Mouse (Mus musculus): ENCODE measurements around the gene Fam50a. TPM values are rescaled to one million over a fixed set of nuclear protein-coding genes. Genes with fewer than 3 reads are reported as not detected.

Gene Fam50a
- polyA plus RNA-seq (2012; rRNA removed), result 46.2 and 50.7 TPM in 2 replicates

GRCm38 (mm10) chrX:74312540-74313464, at the start of gene Fam50a:
TSS of gene Fam50a (plus strand) at chrX:74313033.
- H3K27ac ChIP-seq (ENCODE audit: insufficient read depth, low read length), result peak within 1 kb of the TSS; percentile 83
- H3K4me3 ChIP-seq (replicated peaks; ENCODE audit: insufficient read depth, low read depth, low read length), result peak within 1 kb of the TSS; percentile 81
- TF ChIP-seq CTCF (IDR thresholded peaks at IDR 0.05; ENCODE audit: borderline replicate concordance, insufficient read depth, low read depth, low read length) (no peak), POLR2A (IDR thresholded peaks at IDR 0.05; ENCODE audit: borderline replicate concordance, insufficient read depth, low read length) (peak; percentile 54; the same call in 1 of the 2 replicates)
- DNase-seq, result peak; percentile 86 to 91
- WGBS, result 4% methylated on average over 59 of the region's 59 CpGs
- peaks cover 4% of the 10 kb centered on the region for H3K4me1 ChIP-seq (ENCODE audit: control insufficient read depth, insufficient read depth, low read length)
- H3K27me3 ChIP-seq (ENCODE audit: control insufficient read depth, insufficient read depth, low read length), result no peaks in the 10 kb centered on the region

GRCm38 (mm10) chrX:74269736-74270061, 43.1 kb upstream of the Fam50a start:
- H3K4me1 ChIP-seq (ENCODE audit: control insufficient read depth, insufficient read depth, low read length), result peaks cover 2% of the 10 kb centered on the region; the same call in 1 of the 2 replicates
- peak overlapping the region; percentile 93 for H3K4me3 ChIP-seq (replicated peaks; ENCODE audit: insufficient read depth, low read depth, low read length)
- no peaks in the 10 kb centered on the region for H3K27me3 ChIP-seq (ENCODE audit: control insufficient read depth, insufficient read depth, low read length)
- peak overlapping the region; percentile 83 for H3K27ac ChIP-seq (ENCODE audit: insufficient read depth, low read length)
- DNase-seq, result peak in 1 of 2 experiments; percentile 30
- 9% methylated on average over 3 of the region's 3 CpGs for WGBS
- TF ChIP-seq CTCF (IDR thresholded peaks at IDR 0.05; ENCODE audit: borderline replicate concordance, insufficient read depth, low read depth, low read length) (no peak), POLR2A (IDR thresholded peaks at IDR 0.05; ENCODE audit: borderline replicate concordance, insufficient read depth, low read length) (no peak)

GRCm38 (mm10) chrX:74270062-74270901, 42.6 kb upstream of the Fam50a start, which contains the start of gene Rpl10:
TSS of gene Rpl10 (plus strand) at chrX:74270812.
- DNase-seq, result peak; percentile 88 to 95
- TF ChIP-seq POLR2A (IDR thresholded peaks at IDR 0.05; ENCODE audit: borderline replicate concordance, insufficient read depth, low read length), result peak; percentile 92
- no peak for TF ChIP-seq CTCF (IDR thresholded peaks at IDR 0.05; ENCODE audit: borderline replicate concordance, insufficient read depth, low read depth, low read length)
- Histone ChIP-seq H3K4me1 (ENCODE audit: control insufficient read depth, insufficient read depth, low read length) (peaks cover 2% of the 10 kb centered on the region; the same call in 1 of the 2 replicates), H3K27ac (ENCODE audit: insufficient read depth, low read length) (peak within 1 kb of the TSS; percentile 97), H3K4me3 (replicated peaks; ENCODE audit: insufficient read depth, low read depth, low read length) (peak within 1 kb of the TSS; percentile 97), H3K27me3 (ENCODE audit: control insufficient read depth, insufficient read depth, low read length) (no peaks in the 10 kb centered on the region)
- WGBS, result 8% methylated on average over 42 of the region's 42 CpGs

- Histone ChIP-seq H3K4me3 (replicated peaks; ENCODE audit: insufficient read depth, low read depth, low read length) (peak overlapping the region; percentile 82), H3K27me3 (ENCODE audit: control insufficient read depth, insufficient read depth, low read length) (no peaks in the 10 kb centered on the region), H3K27ac (ENCODE audit: insufficient read depth, low read length) (no peak overlapping the region), H3K4me1 (ENCODE audit: control insufficient read depth, insufficient read depth, low read length) (peaks cover 2% of the 10 kb centered on the region; the same call in 1 of the 2 replicates)
- peak; percentile 31 to 41 for DNase-seq
- 8% methylated on average over 27 of the region's 27 CpGs for WGBS
- no peak for TF ChIP-seq CTCF (IDR thresholded peaks at IDR 0.05; ENCODE audit: borderline replicate concordance, insufficient read depth, low read depth, low read length)
Observed at GRCm38 (mm10) chrX:74270902-74271551, 41.8 kb upstream of the Fam50a start.

GRCm38 (mm10) chrX:74273422-74274322, 39.2 kb upstream of the Fam50a start:
- H3K27ac ChIP-seq (ENCODE audit: insufficient read depth, low read length), result no peak overlapping the region
- TF ChIP-seq POLR2A (IDR thresholded peaks at IDR 0.05; ENCODE audit: borderline replicate concordance, insufficient read depth, low read length) (no peak), CTCF (IDR thresholded peaks at IDR 0.05; ENCODE audit: borderline replicate concordance, insufficient read depth, low read depth, low read length) (no peak)
- H3K4me3 ChIP-seq (replicated peaks; ENCODE audit: insufficient read depth, low read depth, low read length), result no peak overlapping the region
- no peak for DNase-seq
- no peaks in the 10 kb centered on the region for H3K27me3 ChIP-seq (ENCODE audit: control insufficient read depth, insufficient read depth, low read length)
- WGBS, result 26% methylated on average over 10 of the region's 10 CpGs
- H3K4me1 ChIP-seq (ENCODE audit: control insufficient read depth, insufficient read depth, low read length), result peaks cover 2% of the 10 kb centered on the region; the same call in 1 of the 2 replicates

GRCm38 (mm10) chrX:74277916-74278315, 34.9 kb upstream of the Fam50a start:
- no peak for TF ChIP-seq POLR2A (IDR thresholded peaks at IDR 0.05; ENCODE audit: borderline replicate concordance, insufficient read depth, low read length)
- no peak for TF ChIP-seq CTCF (IDR thresholded peaks at IDR 0.05; ENCODE audit: borderline replicate concordance, insufficient read depth, low read depth, low read length)
- no peaks in the 10 kb centered on the region for H3K4me1 ChIP-seq (ENCODE audit: control insufficient read depth, insufficient read depth, low read length)
- no peak overlapping the region for H3K4me3 ChIP-seq (replicated peaks; ENCODE audit: insufficient read depth, low read depth, low read length)
- 73% methylated on average over 8 of the region's 8 CpGs for WGBS
- H3K27me3 ChIP-seq (ENCODE audit: control insufficient read depth, insufficient read depth, low read length), result no peaks in the 10 kb centered on the region
- no peak overlapping the region for H3K27ac ChIP-seq (ENCODE audit: insufficient read depth, low read length)
- no peak for DNase-seq
